Mouse (Mus musculus) heart, adult 2 months (tissue): ENCODE data around the gene Pla2g3. TPM values are rescaled to one million over a fixed set of nuclear protein-coding genes. Genes with fewer than 3 reads are reported as not detected.
A peak's percentile ranks its signal among the peaks of the same experiment; 100 is the strongest.

ENCODE experiments used
- DNase-seq, 2 experiments: peaks; one replicate each; pipeline ENCODE4 v3.0.0; 2021
- H3K27ac ChIP-seq: fragments of 200-600 bp; 2 replicates; pipeline ENCODE4 v1.8.1; 2022
- H3K27me3 ChIP-seq: fragments of 200-500 bp; 2 replicates; pipeline ENCODE4 v1.6.1; 2012; ENCODE audit warnings: mild to moderate bottlenecking, low read length, inconsistent platforms, mixed read lengths; ENCODE audit not compliant: control insufficient read depth, insufficient read depth
- H3K36me3 ChIP-seq: fragments of 200-500 bp; 2 replicates; pipeline ENCODE4 v1.6.1; 2012; ENCODE audit warnings: low read length, inconsistent platforms; ENCODE audit not compliant: control insufficient read depth, insufficient read depth
- H3K4me1 ChIP-seq: fragments of 200-500 bp; 2 replicates; pipeline ENCODE4 v1.6.1; 2011; ENCODE audit warnings: low read length; ENCODE audit not compliant: control insufficient read depth, insufficient read depth
- H3K4me3 ChIP-seq: fragments of 200-600 bp; 2 replicates; pipeline ENCODE4 v1.8.1; 2022
- H3K79me2 ChIP-seq: fragments of 200-500 bp; replicated peaks from 2 replicates; pipeline ENCODE4 v1.6.1; 2012; ENCODE audit warnings: mild to moderate bottlenecking, inconsistent platforms, low read length, moderate library complexity, mixed read lengths; ENCODE audit not compliant: control insufficient read depth, insufficient read depth
- H3K9ac ChIP-seq: fragments of 200-500 bp; 2 replicates; pipeline ENCODE4 v1.6.1; 2012; ENCODE audit warnings: low read depth, mild to moderate bottlenecking, control low read depth, inconsistent platforms, low read length, mixed read lengths
- CTCF ChIP-seq: fragments of 200-600 bp; IDR thresholded peaks from 2 replicates; pipeline ENCODE4 v1.8.1; 2022; ENCODE audit warnings: antibody characterized with exemption, mild to moderate bottlenecking, moderate library complexity
- EP300 ChIP-seq: fragments of 200-500 bp; IDR thresholded peaks from 2 replicates; pipeline ENCODE4 v1.6.1; 2011; ENCODE audit warnings: low read depth, low read length, control low read depth; ENCODE audit not compliant: insufficient read depth
- POLR2A ChIP-seq: fragments of 200-500 bp; IDR thresholded peaks from 2 replicates; pipeline ENCODE4 v1.6.1; 2011; ENCODE audit warnings: mild to moderate bottlenecking, low read depth, low read length, control low read depth; ENCODE audit not compliant: insufficient read depth
- WGBS: fragments of 180-500 bp; shearing (Covaris S2); methylation state at CpG from one replicate; pipeline ENCODE4 v1.1.7; 2018; 5-methylcytosine and 5-hydroxymethylcytosine counted together
- intact Hi-C: fragments of 180-260 bp; cut with DNase I; formaldehyde crosslinking; loops from one replicate; pipeline ENCODE4 v1.15.1; 2025
- polyA plus RNA-seq: library from polyadenylated mRNA; depleted of rRNA; stranded (reverse); fragments of >200 nt; gene quantifications from 2 replicates; pipeline ENCODE4 v1.2.3, GENCODE M21; 2012
- total RNA-seq, 2 experiments: library from RNA; stranded (reverse); gene quantifications; 2 replicates each; pipeline ENCODE4 v1.2.3; 2021

Gene Pla2g3
- total and polyA plus RNA-seq, 3 experiments = 0.09 to 0.25 TPM; not detected in 1

- intact Hi-C loops = no loop called here
- 80% methylated on average over 12 of the region's 13 CpGs for WGBS
- Histone ChIP-seq H3K27me3 (no peaks in the 10 kb centered on the region), H3K79me2 (no peaks in the 10 kb centered on the region), H3K9ac (no peak overlapping the region), H3K4me3 (no peak overlapping the region), H3K4me1 (no peaks in the 10 kb centered on the region), H3K27ac (no peak overlapping the region), H3K36me3 (no peaks in the 10 kb centered on the region)
- no peak for DNase-seq
- TF ChIP-seq EP300 (no peak), POLR2A (no peak), CTCF (no peak)
Observed at GRCm38 (mm10) chr11:3458428-3459104, 29.5 kb upstream of the Pla2g3 start.

GRCm38 (mm10) chr11:3459105-3459468, 29.0 kb upstream of the Pla2g3 start:
- Histone ChIP-seq H3K36me3 (no peaks in the 10 kb centered on the region), H3K79me2 (no peaks in the 10 kb centered on the region), H3K4me3 (no peak overlapping the region), H3K27me3 (no peaks in the 10 kb centered on the region), H3K4me1 (no peaks in the 10 kb centered on the region), H3K27ac (no peak overlapping the region), H3K9ac (no peak overlapping the region)
- intact Hi-C loops = no loop called here
- no peak for DNase-seq
- TF ChIP-seq EP300 (no peak), CTCF (no peak), POLR2A (no peak)
- 80% methylated on average over 2 of the region's 2 CpGs for WGBS

- no peak overlapping the region for H3K9ac ChIP-seq
- no peak overlapping the region for H3K4me3 ChIP-seq
- WGBS = 76% methylated on average over 1 of the region's 1 CpGs
- DNase-seq = no peak
- no peaks in the 10 kb centered on the region for H3K4me1 ChIP-seq
- H3K36me3 ChIP-seq = no peaks in the 10 kb centered on the region
- no peaks in the 10 kb centered on the region for H3K27me3 ChIP-seq
- intact Hi-C loops = no loop called here
- no peaks in the 10 kb centered on the region for H3K79me2 ChIP-seq
- no peak for TF ChIP-seq CTCF
- TF ChIP-seq POLR2A = no peak
- no peak for TF ChIP-seq EP300
- no peak overlapping the region for H3K27ac ChIP-seq
Observed at GRCm38 (mm10) chr11:3462846-3463245, 25.2 kb upstream of the Pla2g3 start.

GRCm38 (mm10) chr11:3471448-3471850, 16.6 kb upstream of the Pla2g3 start:
- DNase-seq = no peak
- H3K36me3 ChIP-seq = no peaks in the 10 kb centered on the region
- no peak overlapping the region for H3K4me3 ChIP-seq
- intact Hi-C loops = loop anchor here (5.0 kb wide), 1 partner anchor 131 kb away; no protein-coding TSS in a partner anchor
- H3K9ac ChIP-seq = no peak overlapping the region
- H3K27ac ChIP-seq = no peak overlapping the region
- TF ChIP-seq EP300 (no peak), CTCF (no peak), POLR2A (no peak)
- H3K79me2 ChIP-seq = no peaks in the 10 kb centered on the region
- no peaks in the 10 kb centered on the region for H3K27me3 ChIP-seq
- H3K4me1 ChIP-seq = no peaks in the 10 kb centered on the region
- 42% methylated on average over 11 of the region's 11 CpGs for WGBS

- Histone ChIP-seq H3K79me2 (no peaks in the 10 kb centered on the region), H3K4me1 (no peaks in the 10 kb centered on the region), H3K36me3 (no peaks in the 10 kb centered on the region), H3K27me3 (no peaks in the 10 kb centered on the region), H3K9ac (no peak overlapping the region), H3K27ac (no peak overlapping the region), H3K4me3 (no peak overlapping the region)
- TF ChIP-seq EP300 (peak; percentile 87; the same call in 1 of the 2 replicates), CTCF (peak; percentile 96), POLR2A (no peak)
- DNase-seq = peak; percentile 83 to 90
- intact Hi-C loops = loop anchor here (1.0 to 5.0 kb wide), 3 partner anchors 130 to 314 kb away; no protein-coding TSS in a partner anchor
- WGBS = 13% methylated on average over 1 of the region's 1 CpGs
Observed at GRCm38 (mm10) chr11:3472484-3472883, 15.6 kb upstream of the Pla2g3 start.

- 93% methylated on average over 7 of the region's 7 CpGs for WGBS
- Histone ChIP-seq H3K4me3 (no peak overlapping the region), H3K27me3 (no peaks in the 10 kb centered on the region), H3K27ac (no peak overlapping the region), H3K9ac (no peak overlapping the region), H3K36me3 (no peaks in the 10 kb centered on the region), H3K4me1 (no peaks in the 10 kb centered on the region), H3K79me2 (no peaks in the 10 kb centered on the region)
- TF ChIP-seq CTCF = peak; percentile 84
- no peak for TF ChIP-seq POLR2A
- TF ChIP-seq EP300 = no peak
- intact Hi-C loops = loop anchor here (5.0 kb wide), 1 partner anchor 128 kb away; no protein-coding TSS in a partner anchor
- DNase-seq = peak in 1 of 2 experiments; percentile 36
Observed at GRCm38 (mm10) chr11:3474480-3475115, 13.5 kb upstream of the Pla2g3 start.
